Mouse (Mus musculus) ES-E14 (cell line): ENCODE data around the gene Lztr1.

ENCODE experiments used
- CHD2 ChIP-seq: IDR thresholded peaks from 2 replicates; pipeline ENCODE4 v1.6.1; 2014; ENCODE audit warnings: mild to moderate bottlenecking, low read depth, low read length, inconsistent platforms
- MAFK ChIP-seq: IDR thresholded peaks from 2 replicates; pipeline ENCODE4 v1.6.1; 2014; ENCODE audit warnings: mild to moderate bottlenecking, low read depth, low read length, inconsistent platforms; ENCODE audit not compliant: insufficient read depth
- ZNF384 ChIP-seq: IDR thresholded peaks from 2 replicates; pipeline ENCODE4 v1.6.1; 2012; ENCODE audit warnings: low read depth, low read length, inconsistent platforms

GRCm38 (mm10) chr16:17561128-17561750 lies 52.8 kb downstream of the Lztr1 start, which contains the start of gene Lrrc74b:
- TF ChIP-seq CHD2 (no peak), MAFK (no peak), ZNF384 (no peak)
